Mouse (Mus musculus): ENCODE measurements around the gene Snx21.

GRCm38 (mm10) chr2:164758692-164759091, 26.9 kb upstream of the Snx21 start:
- TF ChIP-seq EP300 (IDR thresholded peaks at IDR 0.05; ENCODE audit: insufficient read depth, low read depth, low read length) = no peak
- no peak for TF ChIP-seq CTCF (IDR thresholded peaks at IDR 0.05; ENCODE audit: low read depth, low read length)
- TF ChIP-seq POLR2A (IDR thresholded peaks at IDR 0.05; ENCODE audit: insufficient read depth, low read length) = no peak
